Mouse (Mus musculus) limb, embryonic 14.5 days (tissue): ENCODE measurements around the gene Wfdc1. TPM values are rescaled to one million over a fixed set of nuclear protein-coding genes. Genes with fewer than 3 reads are reported as not detected.

Experiments used
- ATAC-seq: fragments of 200-750 bp; cut with Nextera tagmentation; 2 replicates; pipeline ENCODE4 v1.8.0; 2017; ENCODE audit warnings: low read depth, moderate number of reproducible peaks, moderate TSS enrichment; ENCODE audit not compliant: low FRiP score
- DNase-seq: peaks from one replicate; pipeline ENCODE4 v3.0.0-alpha.2; 2015; ENCODE audit warnings: low spot score
- H3K27ac ChIP-seq: fragments of 300-500 bp; sonication (generic); replicated peaks from 2 replicates; pipeline ENCODE4 v1.5.1; 2014; ENCODE audit warnings: low read depth, mild to moderate bottlenecking, low read length, moderate library complexity, mixed read lengths
- H3K27me3 ChIP-seq: fragments of 300-500 bp; sonication (generic); 2 replicates; pipeline ENCODE4 v1.6.1; 2014; ENCODE audit warnings: low read length, mixed read lengths; ENCODE audit not compliant: control insufficient read depth, insufficient read depth
- H3K36me3 ChIP-seq: fragments of 300-500 bp; sonication (generic); 2 replicates; pipeline ENCODE4 v1.6.1; 2014; ENCODE audit warnings: mild to moderate bottlenecking, low read length, moderate library complexity, mixed read lengths; ENCODE audit not compliant: control insufficient read depth, insufficient read depth
- H3K4me1 ChIP-seq: fragments of 300-500 bp; sonication (generic); 2 replicates; pipeline ENCODE4 v1.6.1; 2014; ENCODE audit warnings: antibody characterized with exemption, low read length, mixed read lengths; ENCODE audit not compliant: control insufficient read depth, insufficient read depth
- H3K4me2 ChIP-seq: fragments of 300-500 bp; sonication (generic); replicated peaks from 2 replicates; pipeline ENCODE4 v1.6.1; 2014; ENCODE audit warnings: low read depth, mild to moderate bottlenecking, low read length, moderate library complexity; ENCODE audit not compliant: severe bottlenecking
- H3K4me3 ChIP-seq: fragments of 300-500 bp; sonication (generic); replicated peaks from 2 replicates; pipeline ENCODE4 v1.5.1; 2014; ENCODE audit warnings: low read length
- H3K9ac ChIP-seq: fragments of 300-500 bp; sonication (generic); 2 replicates; pipeline ENCODE4 v1.6.1; 2014; ENCODE audit warnings: mild to moderate bottlenecking, low read depth, low read length, moderate library complexity; ENCODE audit not compliant: severe bottlenecking
- H3K9me3 ChIP-seq: fragments of 300-500 bp; sonication (generic); 2 replicates; pipeline ENCODE4 v1.6.1; 2016; ENCODE audit warnings: low read length; ENCODE audit not compliant: control insufficient read depth
- POLR2A ChIP-seq: fragments of 200-500 bp; IDR thresholded peaks from 2 replicates; pipeline ENCODE4 v1.8.0; 2012; ENCODE audit warnings: inconsistent platforms, mild to moderate bottlenecking, moderate library complexity, borderline replicate concordance; ENCODE audit not compliant: insufficient read depth, insufficient read length; ENCODE audit errors: extremely low read depth
- WGBS: fragments of 180-500 bp; shearing (Covaris S2); extraction: QIAGEN DNeasy Blood & Tissue Kit; methylation state at CpG from one replicate; pipeline ENCODE4 v1.1.7; 2014; 5-methylcytosine and 5-hydroxymethylcytosine counted together
- polyA plus RNA-seq, 2 experiments: library from polyadenylated mRNA; depleted of rRNA in 1 of 2; stranded (reverse) in 1 of 2; unstranded in 1 of 2; fragments of >200 nt; fragmentation: Nextera tagmentation in 1 of 2; extraction: Ambion mirVana in 1 of 2; gene quantifications; 2 replicates each; pipeline versions ENCODE4 v1.2.1 to v1.2.3; 2012 to 2014

Gene Wfdc1
- polyA plus RNA-seq (2012; rRNA removed): 0.91 and 0.93 TPM in 2 replicates
- 0.33 and 0.80 TPM in 2 replicates for polyA plus RNA-seq (2014; fragmentation: Nextera tagmentation; extraction: Ambion mirVana)

GRCm38 (mm10) chr8:119666219-119666951, at the start of gene Wfdc1:
Gene Wfdc1 (plus strand): TSS chr8:119666365.
- no peak within 1 kb of the TSS for H3K9ac ChIP-seq
- no peak for TF ChIP-seq POLR2A

GRCm38 (mm10) chr8:119616811-119617210, 49.4 kb upstream of the Wfdc1 start:
- no peak overlapping the region for H3K27ac ChIP-seq
- DNase-seq (no peak), ATAC-seq (no peak)
- no peak overlapping the region for H3K9ac ChIP-seq
- WGBS: 95% methylated on average over 4 of the region's 4 CpGs
- H3K4me1 ChIP-seq: no peaks in the 10 kb centered on the region
- no peaks in the 10 kb centered on the region for H3K9me3 ChIP-seq
- H3K36me3 ChIP-seq: no peaks in the 10 kb centered on the region
- H3K4me2 ChIP-seq: no peak overlapping the region
- no peak for TF ChIP-seq POLR2A
- H3K4me3 ChIP-seq: no peak overlapping the region
- H3K27me3 ChIP-seq: no peaks in the 10 kb centered on the region

More at GRCm38 (mm10) chr8:119666219-119666951, at the start of gene Wfdc1:
- DNase-seq (no peak), ATAC-seq (no peak)
- Histone ChIP-seq H3K36me3 (no peaks in the 10 kb centered on the region), H3K4me3 (no peak within 1 kb of the TSS), H3K4me2 (no peak within 1 kb of the TSS), H3K27me3 (no peaks in the 10 kb centered on the region), H3K9me3 (no peaks in the 10 kb centered on the region), H3K4me1 (peaks cover 6% of the 10 kb centered on the region; the same call in 1 of the 2 replicates), H3K27ac (no peak within 1 kb of the TSS)
- WGBS: 17% methylated on average over 12 of the region's 14 CpGs

GRCm38 (mm10) chr8:119617586-119617985, 48.6 kb upstream of the Wfdc1 start:
- DNase-seq (no peak), ATAC-seq (no peak)
- Histone ChIP-seq H3K4me3 (no peak overlapping the region), H3K27ac (no peak overlapping the region), H3K9ac (no peak overlapping the region), H3K27me3 (no peaks in the 10 kb centered on the region), H3K36me3 (no peaks in the 10 kb centered on the region), H3K9me3 (no peaks in the 10 kb centered on the region), H3K4me1 (no peaks in the 10 kb centered on the region), H3K4me2 (no peak overlapping the region)
- WGBS: 91% methylated on average over 5 of the region's 5 CpGs
- no peak for TF ChIP-seq POLR2A

GRCm38 (mm10) chr8:119618887-119619286, 47.3 kb upstream of the Wfdc1 start:
- Histone ChIP-seq H3K4me1 (no peaks in the 10 kb centered on the region), H3K9ac (no peak overlapping the region), H3K27me3 (no peaks in the 10 kb centered on the region), H3K27ac (no peak overlapping the region), H3K36me3 (no peaks in the 10 kb centered on the region), H3K4me2 (no peak overlapping the region), H3K9me3 (no peaks in the 10 kb centered on the region), H3K4me3 (no peak overlapping the region)
- DNase-seq (no peak), ATAC-seq (no peak)
- TF ChIP-seq POLR2A: no peak
- WGBS: 69% methylated on average over 5 of the region's 5 CpGs

- Histone ChIP-seq H3K9ac (no peak overlapping the region), H3K9me3 (no peaks in the 10 kb centered on the region), H3K4me1 (no peaks in the 10 kb centered on the region), H3K4me3 (no peak overlapping the region), H3K27me3 (no peaks in the 10 kb centered on the region), H3K27ac (no peak overlapping the region), H3K36me3 (no peaks in the 10 kb centered on the region), H3K4me2 (no peak overlapping the region)
- no peak for ATAC-seq
- DNase-seq: no peak
- WGBS: 66% methylated on average over 6 of the region's 6 CpGs
- no peak for TF ChIP-seq POLR2A
Measured at GRCm38 (mm10) chr8:119620116-119620840, 45.9 kb upstream of the Wfdc1 start.
